Mouse (Mus musculus): ENCODE measurements around the gene Lin52.
"Not testable (repeated sequence)": the region's sequence is repeated elsewhere in the genome, so short reads cannot be mapped to it uniquely, and the experiment has no call there.

Gene Lin52

DNA sequence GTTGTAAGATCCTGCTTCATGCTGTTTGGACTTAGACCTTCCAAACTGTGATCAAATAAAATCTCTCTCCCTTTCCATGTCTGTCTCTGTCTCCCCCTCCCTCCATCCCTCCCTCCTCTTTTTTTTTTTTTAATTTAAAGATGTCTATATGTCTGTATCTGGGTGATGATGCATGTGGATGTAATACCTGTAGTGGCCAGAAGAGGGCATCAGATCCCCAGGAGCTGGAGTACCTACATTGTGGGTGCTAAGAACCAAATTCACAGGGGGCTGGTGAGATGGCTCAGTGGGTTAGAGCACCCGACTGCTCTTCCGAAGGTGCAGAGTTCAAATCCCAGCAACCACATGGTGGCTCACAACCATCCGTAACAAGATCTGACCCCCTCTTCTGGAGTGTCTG, 88.3 kb downstream of the Lin52 start:
- not testable (repeated sequence) for DNase-seq (ENCODE audit: low spot score in 2 of 2)

DNA sequence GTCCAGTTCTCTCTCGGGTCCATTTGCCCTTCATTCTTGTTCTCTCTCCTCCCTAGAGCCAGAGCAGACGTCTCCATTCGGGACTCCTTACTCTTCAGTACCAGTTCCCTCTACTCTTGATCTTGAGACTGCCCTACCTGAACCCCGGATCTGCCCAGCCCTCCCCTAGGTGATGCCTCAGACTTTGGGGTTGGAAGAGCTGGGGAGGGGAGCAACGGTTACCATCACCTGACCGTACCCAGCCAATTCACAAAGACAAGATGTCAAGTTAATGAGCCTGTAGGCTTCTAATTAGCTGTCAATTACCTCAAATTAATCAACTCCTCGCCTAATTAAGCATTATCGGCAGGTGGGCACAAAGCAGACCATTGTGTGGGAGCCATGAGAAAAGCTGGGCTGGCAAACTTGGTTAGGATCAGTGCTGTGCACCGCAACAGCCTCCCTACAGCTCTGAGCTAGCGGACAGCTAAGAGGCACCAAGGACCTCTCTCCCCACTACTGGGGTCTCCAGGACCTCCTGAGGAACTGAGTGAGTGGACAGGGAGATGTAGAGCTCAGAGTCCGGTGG, 90.3 kb downstream of the Lin52 start:
- DNase-seq (ENCODE audit: low spot score in 2 of 2) = no peak

DNA sequence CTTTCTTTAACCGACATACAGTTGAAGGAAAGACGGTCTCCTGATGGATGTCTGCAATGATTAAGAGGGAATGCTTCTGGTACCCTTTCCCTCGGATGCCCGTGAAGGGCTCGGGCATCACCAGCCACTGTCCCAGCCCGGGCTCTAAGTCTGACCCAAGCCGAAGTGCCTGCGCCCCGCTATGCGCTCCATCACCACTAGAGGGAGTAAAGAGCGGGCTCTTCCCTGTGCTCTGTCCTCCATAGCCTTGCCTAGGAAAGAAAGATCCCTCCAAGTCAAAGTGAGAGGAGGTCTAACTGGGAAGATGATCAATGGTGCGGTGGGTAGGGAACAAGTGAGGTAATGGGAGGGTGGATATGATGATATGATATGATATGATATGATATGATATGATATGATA, 94.8 kb downstream of the Lin52 start:
- peak in 1 of 2 experiments; percentile 37 for DNase-seq (ENCODE audit: low spot score in 2 of 2)

DNA sequence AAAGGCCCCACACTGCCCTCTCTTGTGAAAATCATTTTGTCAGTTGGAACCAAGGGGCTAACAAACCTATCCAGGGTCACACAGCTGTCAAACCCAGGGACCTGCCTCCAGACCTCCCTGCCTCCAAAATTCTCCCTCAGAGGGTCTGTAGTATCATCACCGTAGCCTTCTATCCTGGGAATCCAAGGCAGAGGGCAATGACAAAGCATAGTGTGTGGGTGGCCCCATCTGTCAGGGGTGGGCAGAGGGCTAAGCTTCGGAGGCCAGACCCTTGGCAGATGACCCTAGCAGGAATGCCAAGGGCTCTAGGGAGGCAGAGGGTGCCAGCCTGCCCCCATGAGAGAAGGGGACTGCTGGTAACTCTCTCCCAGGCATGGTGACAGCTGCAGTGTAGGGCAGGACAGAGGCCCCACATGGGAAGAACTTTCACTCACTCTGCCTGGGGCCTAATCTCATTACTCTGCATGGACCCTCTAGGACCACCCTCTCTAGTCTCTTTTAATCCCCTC, 95.4 kb downstream of the Lin52 start:
- DNase-seq (ENCODE audit: low spot score in 2 of 2) = no peak

DNA sequence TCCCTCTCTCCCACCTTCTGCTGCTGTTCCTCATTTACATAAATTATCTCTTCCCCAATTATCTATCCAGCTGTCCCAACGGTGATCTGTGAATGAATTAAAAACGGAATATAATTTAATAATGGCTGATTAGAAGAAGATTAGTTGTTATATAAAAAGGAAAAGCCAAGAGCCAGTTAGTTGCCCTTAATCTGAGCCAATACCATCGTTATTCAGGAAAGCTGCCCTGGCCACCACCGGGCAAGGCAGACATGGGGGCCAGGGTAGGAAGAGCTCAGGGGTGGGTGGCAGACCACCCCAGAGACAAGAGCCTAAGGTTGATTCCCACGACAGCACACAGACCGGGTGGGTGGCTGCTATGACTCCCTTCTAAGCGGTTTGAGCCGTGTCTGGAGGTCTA, 97.0 kb downstream of the Lin52 start:
- DNase-seq (ENCODE audit: low spot score in 2 of 2) = no peak

DNA sequence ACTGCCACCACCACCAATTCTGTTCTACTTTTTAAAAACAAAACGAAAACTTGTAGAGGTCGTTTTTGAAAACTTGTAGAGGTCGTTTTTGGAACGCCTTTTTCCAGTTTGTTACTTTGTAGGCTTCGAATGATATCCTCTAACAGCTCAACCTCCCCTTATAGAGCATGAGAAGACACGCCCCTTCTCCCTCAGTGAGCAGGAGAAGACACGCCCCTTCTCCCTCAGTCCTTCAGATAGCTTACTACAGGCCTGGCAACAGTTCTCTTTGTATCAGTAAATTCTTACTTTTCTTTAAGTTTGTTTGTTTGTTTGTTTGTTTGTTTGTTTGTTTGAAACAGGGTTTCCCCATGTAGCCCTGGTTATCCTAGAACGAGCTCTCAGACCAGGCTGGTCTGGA, 104.0 kb downstream of the Lin52 start:
- DNase-seq (ENCODE audit: low spot score in 2 of 2) = no peak

DNA sequence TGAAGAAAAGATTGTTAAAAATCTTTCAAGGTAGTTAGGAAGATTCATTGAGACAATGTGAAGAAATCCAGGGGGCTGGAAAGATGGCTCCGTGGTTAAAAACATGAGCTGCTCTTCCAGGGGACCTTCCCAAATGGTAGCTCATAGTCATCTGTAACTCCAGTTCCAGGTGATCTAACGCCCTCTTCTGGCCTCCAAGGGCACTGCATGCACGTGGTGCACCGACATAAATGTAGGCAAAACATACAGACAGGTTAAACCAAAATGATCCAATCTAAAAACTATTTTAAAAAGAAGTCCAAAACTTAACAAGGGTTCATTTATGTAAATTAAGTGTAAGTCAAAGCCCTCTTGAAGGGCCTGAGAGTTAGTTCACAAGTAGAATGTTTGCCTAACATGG, 111.3 kb downstream of the Lin52 start:
- DNase-seq (ENCODE audit: low spot score in 2 of 2) = no peak

DNA sequence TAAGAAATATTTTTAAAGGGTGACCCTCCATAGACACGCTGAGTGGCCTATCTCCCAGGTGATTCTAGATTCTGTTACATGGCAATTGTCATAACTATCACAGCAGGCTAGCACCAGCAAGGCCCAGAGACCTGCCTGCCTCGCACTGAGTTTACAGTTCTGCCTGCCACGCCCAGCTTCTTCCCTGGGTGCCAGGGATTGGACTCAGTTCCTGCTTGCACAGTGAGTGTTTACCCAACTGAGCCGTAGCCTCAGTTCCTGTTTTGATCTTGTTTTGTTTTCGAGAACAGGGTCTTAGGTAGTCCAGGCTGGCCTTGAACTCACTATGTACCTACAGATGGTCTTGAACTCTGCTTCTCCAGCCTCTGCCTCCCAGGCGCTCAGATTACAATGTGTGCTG, 116.4 kb downstream of the Lin52 start:
- DNase-seq (ENCODE audit: low spot score in 2 of 2) = no peak

DNA sequence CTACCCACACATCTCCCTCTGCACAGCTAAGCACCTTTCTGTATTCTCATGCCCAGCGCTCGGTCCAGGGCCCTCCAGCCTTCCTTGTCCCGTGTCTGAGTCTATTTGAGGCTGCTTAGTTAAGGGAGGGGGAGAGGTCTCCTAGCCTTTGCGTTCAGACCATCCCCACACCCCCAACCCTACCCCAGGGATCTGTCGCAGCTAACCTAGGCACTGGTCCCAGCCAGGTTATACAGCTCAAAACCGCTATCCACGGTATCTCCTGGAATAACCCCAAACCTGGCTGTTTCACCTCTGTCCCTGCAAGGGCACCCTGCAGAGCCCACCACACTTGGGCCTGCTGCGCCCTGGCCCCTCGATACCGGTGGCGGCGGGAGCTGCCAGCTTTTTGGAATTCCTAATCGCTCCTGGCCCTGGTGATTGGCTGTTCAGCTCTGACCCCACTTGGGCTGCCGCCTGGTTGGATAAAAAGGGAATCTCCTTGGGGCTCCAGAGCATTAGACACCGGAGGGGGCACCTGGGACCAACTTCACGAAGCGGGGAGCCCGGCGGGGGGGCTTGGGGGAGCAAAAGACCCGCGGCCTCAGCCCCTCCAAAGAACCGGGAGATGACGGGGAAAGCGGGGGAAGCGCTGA, 118.2 kb downstream of the Lin52 start, which contains the start of gene Vsx2:
Vsx2 (plus strand) TSS at position 427 of the 635 bp plus-strand sequence.
- no peak for DNase-seq (ENCODE audit: low spot score in 2 of 2)

DNA sequence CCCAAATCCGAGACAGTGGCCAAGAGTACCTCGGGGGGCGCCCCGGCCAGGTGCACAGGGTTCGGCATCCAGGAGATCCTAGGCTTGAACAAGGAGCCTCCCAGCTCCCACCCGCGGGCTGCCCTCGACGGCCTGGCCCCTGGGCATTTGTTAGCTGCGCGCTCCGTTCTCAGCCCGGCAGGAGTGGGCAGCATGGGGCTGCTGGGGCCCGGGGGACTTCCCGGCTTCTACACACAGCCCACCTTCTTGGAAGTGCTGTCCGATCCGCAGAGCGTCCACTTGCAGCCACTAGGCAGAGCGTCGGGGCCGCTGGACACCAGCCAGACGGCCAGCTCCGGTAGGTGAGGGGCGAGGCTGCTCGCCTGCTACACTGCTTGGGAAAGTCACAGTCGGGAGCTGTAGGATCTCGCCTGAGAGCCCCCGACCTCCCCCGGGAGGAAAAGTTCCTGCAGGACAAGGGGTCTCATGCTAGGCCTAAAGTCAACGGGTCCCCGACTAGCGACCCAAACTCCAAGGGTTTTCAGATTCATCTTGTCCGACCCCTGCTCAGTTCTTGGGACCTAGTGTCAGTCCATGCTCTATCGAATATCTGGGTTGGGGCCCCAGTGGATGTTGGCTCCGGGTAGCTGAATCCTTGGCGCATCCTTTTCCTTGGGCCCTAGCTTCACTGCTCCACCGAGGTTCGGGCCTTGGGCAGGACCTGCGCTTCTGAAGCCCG, 118.9 kb downstream of the Lin52 start:
- DNase-seq (ENCODE audit: low spot score in 2 of 2) = no peak

DNA sequence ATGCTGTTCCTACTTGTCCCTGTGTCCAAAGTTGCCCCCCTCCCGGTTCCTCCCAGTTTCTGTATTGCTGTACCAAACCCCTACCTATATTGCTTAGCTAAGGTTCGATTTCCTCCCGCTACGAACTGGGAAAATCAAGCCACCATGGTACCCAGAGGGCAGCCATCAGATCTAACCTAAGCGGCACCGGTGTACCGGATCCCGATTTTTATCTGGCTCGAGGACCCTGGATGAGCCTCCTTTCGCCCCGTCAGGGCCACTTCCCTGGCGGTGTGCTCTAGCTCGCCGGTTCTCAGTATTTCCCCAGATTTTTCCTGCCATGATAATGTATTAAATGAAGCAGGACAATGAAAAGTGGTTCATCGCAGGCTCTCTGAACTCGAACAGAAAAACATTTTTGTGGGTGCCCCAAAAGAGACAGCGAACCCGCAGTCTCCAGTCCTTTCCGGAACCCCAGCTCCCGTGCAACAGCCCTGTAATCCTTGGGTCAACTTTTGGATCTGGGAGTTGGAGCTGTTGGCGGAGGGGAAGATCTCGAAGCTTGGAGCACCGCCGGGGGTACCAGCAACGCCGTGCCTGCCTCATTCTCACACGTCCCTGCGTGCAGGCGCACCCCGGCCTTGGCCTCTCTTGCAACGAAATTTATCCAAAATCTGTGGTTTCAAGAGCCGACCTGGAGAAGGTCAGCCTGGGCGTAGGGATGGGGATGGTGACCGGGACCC, 119.6 kb downstream of the Lin52 start:
- no peak for DNase-seq (ENCODE audit: low spot score in 2 of 2)

DNA sequence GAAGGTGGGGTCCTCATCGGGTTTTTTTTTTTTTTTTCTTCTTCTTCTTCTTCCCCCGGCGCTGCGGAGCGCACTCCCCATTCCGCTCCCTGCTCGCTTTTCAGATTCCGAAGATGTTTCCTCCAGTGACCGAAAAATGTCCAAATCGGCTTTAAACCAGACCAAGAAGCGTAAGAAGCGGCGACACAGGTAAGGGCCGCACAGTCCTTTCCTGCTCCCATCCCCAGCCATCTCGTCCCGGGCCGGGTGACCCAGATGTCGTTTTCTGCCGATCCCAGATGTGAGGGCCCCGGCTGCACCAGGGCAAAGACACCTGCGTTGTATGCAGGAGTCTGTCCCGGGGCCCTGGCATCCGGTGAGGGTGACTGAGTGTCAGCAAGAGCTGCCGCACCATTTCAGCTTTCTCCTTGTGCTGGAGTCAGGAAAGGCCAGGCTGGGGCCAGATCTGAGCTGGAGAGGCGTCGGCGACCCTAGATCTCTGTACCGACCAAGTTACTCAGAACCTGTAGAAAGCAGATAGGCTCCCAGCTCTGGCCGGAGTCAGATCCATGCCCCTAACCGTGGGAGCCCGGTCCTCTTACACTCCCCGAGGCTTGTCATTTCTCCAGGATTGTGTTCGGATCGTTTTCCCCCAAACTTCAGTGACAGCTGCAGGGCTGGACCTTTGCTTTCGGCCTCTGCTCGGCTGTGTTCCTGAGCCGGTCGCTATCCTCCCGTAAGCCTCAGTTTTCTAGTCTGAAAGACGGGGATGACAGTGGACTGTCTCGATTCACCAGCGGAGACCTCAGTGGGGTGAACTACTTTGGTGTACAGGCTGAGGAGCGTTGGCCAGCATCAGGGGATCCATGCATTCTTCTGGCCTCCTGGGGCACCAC, 120.5 kb downstream of the Lin52 start:
- DNase-seq (ENCODE audit: low spot score in 2 of 2) = no peak

DNA sequence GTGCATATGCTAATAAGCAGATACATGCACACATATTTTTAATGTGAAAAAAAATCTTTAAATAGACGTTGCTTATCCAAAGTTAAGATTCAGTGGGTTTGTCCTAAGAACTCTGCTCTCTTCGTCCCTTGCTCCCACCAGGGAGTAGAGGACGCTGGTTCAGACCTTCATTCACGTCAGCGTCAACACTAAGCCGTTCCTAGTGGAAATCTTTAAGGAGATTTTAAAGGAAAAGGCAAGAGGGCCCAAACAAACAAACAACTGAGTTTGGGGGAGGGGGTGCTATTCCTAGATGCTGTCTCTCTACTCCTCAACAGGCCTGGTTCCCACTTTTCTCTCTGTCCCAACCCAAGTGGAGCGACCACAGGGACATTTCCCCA, 121.1 kb downstream of the Lin52 start:
- DNase-seq (ENCODE audit: low spot score in 2 of 2) = no peak

DNA sequence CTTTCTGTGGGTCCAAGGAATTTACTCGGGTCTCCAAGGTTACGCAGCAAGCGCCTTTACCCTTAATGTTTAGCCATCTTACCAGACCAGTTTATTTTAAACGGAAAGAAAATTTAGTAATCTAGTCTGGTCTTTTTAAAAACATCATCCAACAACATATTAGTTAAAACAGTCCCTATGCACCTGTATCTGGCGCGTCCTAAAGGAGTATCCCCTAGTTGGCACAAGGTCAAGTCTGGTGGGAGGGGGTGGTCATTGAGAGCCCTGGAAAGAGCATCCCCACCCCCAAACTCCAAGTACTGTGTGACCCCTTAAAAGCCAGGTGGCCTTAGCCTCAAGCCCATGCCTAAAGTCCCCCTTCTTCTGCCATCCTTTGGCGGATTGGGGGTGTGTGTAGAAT, 121.9 kb downstream of the Lin52 start:
- DNase-seq (ENCODE audit: low spot score in 2 of 2) = no peak

DNA sequence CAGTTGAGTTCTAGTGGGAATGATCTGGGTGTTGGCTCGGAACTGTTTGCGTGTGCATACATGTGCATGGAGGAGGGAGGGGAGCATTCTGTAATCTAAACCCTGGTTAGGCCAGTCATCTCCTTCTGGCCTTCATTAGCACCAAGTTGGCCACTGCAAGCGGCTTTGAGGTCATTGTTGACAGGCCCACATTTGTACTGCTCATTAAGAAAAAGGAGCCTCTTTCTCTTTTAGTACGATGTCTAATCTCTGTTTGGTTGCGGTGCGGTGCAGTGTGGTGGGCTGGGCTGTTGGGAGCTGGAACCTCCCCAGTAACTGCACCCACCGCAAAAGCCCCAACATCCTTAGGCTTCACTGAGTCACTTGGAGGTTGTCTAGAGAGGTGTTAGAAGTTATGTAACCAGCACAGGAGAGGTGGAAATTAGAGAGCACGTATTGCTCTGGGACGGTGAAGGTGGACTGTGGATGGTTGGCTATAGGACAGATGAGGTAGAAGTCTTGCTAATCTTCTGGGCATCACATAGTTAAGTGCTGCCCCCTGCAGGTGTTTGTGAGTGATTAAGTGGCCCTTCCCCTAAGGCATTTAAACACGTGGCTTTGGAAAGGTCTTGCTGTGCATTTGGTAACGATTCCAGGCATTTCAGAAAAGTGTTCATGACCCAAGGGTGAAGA, 126.7 kb downstream of the Lin52 start:
- DNase-seq (ENCODE audit: low spot score in 2 of 2) = no peak

DNA sequence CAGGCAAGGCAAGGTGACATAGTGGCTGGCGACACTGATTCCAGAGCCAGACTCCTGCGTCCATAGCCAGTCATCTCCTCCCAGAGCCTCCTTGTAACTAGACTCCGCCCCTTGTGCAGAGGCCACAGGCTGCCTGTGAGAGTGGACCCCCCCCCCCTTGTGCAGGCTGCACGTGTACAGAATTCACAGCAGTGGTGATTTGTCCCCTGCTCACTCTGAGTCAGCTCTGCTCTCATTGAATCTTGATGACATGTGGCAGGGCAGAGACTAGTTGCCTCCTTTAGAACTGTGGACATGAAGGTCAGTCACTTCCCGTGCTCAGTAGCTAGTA, 127.2 kb downstream of the Lin52 start:
- no peak for DNase-seq (ENCODE audit: low spot score in 2 of 2)

DNA sequence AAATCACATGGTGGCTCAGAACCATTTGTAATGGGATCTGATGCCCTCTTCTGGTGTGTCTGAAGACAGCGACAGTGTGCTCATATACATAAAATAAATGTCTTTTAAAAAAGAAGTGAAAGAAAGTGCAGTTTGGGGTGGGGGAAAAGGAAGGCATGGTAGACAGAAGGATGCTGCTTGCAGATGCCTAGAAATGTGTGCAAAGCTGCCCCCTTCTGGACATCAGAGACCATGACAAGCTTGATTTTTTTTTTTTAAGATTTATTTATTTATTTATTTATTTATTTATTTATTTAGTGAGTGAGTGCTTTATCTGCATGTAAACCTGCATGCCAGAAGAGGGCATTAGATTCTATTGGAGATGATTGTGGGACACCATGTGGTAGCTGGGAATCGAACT, 130.1 kb downstream of the Lin52 start:
- DNase-seq (ENCODE audit: low spot score in 2 of 2) = no peak

DNA sequence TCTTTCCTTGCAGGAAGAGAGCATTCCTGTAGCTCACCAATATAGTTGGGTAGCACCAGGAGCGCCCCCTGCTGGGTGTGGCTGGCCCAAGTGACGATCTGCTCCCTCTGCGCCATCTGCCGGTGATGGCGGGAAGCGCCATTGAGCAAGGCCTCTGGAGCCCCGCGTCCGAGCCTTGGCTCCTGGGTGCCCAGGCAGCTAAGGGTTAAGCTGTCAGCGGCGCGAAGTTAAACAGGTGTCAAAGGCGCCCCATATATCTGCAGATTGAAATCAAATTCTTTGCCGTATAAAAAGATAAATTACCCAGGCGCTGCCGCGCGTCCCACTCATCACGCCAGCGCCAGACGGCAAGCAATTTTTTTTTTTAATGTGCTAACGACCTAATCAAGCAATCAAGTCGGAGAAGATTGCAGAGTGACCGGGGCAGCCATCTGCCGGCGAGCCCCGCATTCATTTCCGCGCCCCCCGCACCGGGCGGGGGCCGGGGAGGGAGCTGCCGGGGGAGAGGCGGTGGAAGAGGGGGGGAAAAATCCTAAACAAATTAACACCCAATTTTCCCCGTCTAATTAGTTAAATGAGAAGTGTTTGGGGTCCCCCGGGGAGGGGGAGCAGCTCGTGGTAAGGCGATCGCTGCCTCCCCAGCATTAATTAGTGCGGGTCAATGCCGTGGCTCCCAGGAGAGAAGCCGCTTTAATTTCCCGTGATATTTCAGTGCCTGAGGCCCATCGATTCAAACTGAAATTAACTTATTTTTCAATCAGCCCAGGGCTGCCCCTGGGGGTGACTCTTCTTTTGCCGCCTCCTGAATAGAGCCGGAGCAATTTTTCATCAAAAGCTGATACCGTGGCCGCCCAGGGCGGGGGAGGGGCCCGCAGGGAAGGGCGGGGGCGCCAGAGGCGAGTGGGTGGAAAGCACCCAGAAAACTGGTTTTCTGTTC, 138.9 kb downstream of the Lin52 start:
- DNase-seq (ENCODE audit: low spot score in 2 of 2) = peak; percentile 84 to 94
